Mouse (Mus musculus): Measurements from ENCODE around the gene Methig1.
"Not testable (repeated sequence)": the region's sequence is repeated elsewhere in the genome, so short reads cannot be mapped to it uniquely, and the experiment has no call there.

Methig1 gene

DNA sequence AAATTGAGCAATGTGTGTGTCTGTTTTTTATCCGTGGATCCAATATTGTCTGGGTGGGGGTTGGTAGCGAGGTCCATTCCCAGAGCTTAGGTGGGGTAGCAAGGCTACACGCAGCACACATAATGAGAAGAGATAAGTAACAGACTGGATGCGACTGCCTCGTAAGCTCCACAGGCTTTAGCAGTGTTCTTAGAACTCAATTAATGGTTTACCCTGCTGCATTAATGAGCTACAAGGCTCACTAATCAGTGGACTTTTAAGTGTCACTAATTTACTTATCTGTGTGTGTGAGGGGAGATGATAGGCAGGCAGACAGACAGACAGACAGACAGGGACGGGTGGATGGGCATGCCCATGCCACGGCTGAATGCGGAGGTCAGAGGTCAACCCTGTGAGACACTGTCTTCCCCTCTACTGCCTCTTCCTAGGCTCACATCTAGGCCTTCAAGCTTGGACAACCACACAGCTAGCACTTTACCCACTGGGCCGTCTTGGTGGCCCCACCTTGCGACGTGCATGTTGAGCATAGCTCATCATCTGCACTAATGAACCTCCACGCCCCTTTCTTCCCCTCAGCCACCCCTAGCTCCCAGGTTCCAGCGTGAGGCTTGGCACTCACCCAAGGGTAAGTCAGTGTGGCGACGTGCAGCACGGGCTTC is 47.8 kb downstream of the Methig1 start:
- no peak for DNase-seq

DNA sequence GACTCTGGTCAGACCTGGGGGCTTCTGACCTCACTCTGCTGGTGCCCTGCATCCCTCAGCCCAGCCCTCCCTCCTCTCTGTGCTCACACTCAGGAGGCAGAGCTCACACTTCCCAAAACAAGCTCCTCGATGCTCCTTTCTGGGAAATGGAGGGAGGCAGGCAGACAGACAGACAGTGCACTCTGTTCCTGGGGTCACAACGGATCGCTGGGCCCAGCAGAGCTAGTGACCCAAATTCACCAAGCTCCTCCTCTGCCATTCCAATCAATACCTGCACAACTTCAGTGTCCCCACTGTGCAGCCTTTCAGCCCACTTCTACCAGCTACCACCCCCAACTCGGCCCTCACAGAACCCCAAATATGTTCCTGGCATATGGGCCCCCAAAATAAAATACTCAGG is 48.9 kb downstream of the Methig1 start:
- DNase-seq = no peak

DNA sequence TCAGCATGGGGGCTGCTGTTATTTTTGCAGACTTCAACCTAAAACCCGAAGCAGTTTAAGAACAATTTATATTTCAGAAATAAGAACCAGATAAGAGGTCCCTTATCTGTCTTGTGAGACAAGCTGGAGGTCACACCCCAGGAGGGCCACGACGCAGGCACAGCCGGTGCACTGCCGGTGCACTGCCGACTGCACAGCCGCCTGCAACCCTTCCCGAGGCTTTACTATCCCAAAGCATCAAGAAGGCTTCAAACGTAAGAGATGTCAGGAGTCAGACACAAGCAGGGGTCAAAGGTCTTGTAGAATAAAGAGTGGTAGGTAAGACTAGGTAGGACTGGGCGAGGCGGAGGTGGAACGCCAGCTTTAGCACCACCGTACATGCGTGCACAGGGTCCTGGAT is 49.4 kb downstream of the Methig1 start:
- no peak for DNase-seq

DNA sequence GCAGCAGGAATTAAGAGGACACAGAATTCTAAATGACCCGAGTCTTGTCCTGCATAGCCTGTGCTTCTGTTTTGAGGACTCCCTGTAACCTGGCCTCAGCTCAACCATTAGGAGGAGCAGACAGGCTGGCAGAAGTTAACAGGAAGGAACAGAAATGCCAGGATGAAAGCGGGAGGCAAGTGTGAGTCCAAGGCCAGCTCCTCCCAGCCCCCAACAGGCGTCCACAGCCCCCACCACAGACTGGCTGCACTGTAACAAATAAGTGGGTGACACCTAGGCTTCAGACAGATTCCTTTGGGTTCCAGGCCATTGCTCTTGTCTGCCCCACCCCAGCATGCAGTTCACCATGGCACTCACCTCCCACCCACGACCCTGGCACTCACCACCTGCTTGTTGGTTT is 49.8 kb downstream of the Methig1 start:
- no peak for DNase-seq

DNA sequence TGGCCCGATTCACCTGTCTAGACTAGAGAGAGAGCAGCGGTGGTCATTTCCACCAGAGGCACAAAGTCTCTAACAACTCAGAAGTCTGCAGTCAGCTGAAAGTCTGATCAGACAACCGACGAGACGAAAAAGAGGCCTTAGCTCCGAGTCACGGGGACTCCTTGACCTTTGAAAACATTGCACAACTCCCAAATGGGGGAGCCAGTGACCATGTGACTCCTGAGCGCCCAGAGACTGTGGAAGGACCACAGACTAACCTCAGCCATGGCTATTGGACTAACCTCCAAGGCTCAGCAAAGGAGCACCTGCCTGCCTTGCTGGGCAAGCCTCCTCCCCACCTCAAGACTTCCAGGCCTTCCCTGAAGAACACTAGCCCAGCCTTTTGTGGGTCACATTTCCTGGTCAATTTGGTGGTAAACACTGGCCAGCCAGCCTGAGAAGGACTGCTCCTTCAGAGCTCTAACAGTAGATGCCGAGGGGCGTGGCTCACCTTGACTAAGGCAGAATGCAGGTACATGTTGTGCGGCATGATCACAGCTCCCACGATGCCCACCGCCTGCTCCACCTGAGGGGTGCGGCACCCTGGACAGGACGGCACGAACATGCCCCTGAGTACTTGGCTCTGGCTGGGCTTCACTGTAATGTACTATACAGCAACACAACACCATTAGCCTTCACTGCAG is 50.5 kb downstream of the Methig1 start:
- no peak for DNase-seq

DNA sequence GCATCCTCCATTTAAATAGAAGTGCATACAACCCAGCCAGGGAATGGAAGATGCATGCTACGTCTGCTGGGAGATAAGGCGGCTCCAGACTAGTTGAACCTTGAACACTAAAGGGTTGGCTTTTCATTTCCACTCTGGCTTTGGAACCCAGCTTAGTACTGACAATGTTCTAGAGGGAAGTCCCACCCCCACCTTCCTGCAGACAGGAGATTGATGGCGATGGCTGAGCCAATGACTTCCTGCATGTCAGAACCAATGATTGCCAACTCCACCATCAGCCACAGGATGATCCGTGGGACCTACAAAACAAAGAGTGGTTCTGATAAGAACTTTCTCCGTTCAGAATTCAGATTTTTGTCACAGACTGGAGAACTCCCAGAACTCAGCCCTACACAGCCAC is 53.1 kb downstream of the Methig1 start:
- no peak for DNase-seq

DNA sequence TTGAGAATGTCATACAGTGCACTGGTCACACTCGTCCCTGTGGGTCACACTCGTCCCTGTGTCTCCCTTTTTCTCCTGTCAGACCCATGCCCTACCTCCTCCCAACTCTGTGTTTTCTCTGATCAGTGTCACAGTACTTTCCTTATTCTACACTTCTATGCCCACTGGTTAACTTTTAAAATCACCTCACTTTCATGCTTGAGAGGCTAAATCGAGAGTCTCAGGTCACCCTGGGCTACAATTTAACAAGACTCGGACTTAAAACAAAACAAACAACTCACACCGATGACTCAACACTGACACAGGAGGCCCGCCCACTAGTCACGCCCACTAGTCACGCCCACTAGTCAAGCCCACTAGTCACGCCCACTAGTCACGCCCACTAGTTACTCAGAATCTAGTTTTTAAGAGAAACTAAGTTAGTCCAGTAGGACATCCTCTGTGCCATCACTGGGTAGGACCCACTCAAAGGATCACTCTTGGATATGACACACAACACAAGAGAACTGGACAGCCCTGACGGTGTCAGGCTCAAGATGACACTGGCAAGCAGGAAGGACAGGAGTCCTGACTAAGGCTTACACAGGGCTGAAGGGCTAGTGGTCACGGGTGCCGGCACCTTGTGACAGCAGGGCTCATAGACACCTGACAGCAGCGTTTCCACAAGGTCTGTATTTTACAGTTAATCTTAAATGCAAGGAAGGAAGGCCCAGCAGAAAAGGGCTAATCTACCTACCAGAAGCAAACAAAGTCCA is 58.1 kb downstream of the Methig1 start:
- no peak for DNase-seq

DNA sequence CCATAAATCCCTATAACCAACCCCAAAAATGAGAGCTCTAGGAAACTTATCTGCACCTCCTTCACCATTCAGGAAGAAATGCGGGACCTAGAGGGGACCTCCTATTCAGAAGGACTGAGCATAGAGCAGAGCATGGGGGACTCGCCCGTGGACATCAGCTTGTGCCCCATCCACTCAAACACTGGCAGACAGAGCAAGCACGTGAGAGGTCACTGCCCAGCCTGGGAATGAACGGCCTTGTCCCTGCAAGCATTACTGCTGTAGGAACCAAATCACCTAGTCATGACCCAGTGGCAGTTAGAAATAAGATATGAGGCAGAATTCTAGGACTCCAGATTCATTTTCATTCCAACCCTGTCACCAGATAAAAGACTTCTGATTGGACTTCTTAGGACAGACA is 58.8 kb downstream of the Methig1 start:
- no peak for DNase-seq

DNA sequence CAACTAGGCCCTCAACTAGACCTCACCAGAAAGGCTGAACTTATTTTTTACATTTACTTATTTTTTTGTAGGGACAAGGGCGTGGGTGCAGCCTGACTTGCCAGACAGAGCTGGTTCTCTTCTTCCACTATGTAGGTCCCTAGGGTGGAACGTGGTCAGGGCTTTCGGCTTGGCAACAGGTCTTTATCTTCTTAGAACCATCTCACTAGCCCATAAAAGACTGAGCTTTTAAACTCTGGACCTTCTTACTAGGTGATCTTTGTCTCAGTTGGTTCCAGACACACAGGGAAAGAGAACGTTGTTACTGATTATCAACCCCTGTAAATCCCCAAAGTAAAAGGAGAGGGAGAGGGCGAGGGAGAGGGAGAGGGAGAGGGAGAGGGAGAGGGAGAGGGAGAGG is 60.4 kb downstream of the Methig1 start:
- no peak for DNase-seq

DNA sequence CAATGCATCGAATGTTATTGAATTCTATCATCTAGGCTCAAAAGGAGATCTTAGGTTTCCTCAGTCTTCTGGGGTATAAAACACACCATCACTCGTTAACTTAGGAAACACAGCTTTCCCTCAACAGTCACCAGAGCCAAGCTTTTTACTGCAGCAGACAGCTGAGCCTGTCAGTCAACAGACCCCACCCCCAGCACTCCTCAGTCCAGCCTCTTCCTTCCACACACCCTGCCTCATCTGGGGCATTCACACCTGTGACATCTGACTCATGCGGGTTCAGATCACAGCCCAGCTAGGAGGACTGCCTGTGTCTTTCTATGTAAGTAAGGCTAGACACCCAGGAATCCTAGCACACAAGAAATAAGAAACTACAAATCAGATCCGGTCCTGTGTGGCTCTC is 61.1 kb downstream of the Methig1 start:
- DNase-seq = no peak

DNA sequence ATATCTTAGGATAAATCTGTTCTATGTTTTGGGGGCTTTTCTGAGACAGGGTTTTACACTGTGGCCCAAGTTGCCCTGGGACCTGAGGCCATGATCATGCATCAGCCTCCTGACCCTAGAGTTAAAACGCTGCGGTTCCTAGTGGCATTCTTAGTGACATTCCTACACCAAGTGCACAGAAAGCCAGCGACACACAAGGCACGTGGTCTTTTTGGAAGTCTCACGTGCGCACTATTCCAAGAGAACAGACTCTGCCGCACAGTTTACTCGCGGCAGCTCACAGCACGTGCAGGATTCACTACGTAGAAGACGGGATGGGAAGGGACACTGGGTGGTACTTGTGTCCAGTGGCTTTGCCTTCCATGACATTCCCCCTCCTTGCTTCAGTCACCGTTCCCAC is 62.0 kb downstream of the Methig1 start:
- no peak for DNase-seq

DNA sequence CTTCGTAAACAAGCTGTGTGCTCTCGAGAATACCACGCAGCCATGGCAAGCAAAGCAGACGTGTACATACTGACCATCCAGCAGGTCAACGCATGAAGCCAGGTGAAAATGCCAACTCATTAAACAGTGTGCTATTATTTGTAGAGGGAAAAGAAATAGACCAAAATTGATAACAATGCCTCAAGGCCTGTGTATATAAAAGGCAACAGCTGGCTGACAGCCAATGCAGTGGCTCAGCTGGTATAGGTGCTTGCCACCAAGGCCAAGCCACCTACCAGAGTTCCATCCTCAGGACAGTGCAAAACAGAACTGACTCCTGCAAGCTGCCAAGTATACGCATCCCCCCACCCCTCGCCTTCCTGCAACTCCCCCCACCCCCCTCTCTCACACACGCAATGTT is 62.7 kb downstream of the Methig1 start:
- DNase-seq = no peak

DNA sequence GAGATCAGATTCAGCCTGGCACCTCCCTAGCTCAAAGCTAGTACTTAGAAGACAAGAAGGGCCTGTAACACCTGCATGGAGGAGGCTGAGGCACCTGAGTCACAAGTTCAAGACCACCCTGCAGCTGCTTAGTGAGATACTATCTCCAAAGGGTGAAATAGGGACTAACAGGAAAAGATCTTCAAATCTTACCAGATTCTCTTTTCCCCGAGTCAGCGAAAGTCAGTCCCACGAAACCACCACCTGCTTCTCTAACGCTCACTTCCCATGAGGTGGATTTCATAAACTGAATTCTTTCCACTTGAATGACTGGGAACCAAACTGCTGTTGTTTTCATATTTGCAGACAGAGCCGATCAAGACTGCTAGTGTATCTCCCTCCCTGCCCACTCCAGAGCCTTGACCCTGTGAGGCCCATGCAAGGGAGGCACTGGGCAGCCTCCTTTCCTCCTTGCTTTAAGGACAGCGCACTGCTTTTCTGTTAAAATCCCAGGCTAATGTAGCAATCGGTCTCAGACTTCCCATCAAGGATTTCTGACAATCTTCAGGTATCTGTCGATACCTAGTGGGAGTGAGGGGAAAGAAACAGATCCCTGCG is 65.0 kb downstream of the Methig1 start:
- no peak for DNase-seq

DNA sequence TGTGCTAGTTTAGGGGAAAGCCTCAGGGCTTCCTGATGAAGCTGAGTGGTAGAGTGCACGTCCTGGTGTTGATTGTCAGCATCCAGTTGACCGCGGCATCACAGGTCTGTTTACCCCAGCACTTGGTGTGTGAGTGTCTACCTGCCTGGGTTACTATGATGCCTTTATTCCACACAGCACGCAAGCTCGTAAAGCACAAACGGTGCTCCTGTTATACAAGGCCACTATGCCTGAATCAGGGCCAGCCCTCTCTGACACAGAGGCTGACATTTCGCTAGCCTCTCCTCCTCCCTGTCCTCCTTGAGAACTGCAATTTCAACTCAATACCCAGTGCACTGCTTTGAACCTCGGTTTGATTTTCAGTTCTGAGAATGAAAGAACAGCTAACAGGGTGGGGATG is 66.4 kb downstream of the Methig1 start:
- no peak for DNase-seq

DNA sequence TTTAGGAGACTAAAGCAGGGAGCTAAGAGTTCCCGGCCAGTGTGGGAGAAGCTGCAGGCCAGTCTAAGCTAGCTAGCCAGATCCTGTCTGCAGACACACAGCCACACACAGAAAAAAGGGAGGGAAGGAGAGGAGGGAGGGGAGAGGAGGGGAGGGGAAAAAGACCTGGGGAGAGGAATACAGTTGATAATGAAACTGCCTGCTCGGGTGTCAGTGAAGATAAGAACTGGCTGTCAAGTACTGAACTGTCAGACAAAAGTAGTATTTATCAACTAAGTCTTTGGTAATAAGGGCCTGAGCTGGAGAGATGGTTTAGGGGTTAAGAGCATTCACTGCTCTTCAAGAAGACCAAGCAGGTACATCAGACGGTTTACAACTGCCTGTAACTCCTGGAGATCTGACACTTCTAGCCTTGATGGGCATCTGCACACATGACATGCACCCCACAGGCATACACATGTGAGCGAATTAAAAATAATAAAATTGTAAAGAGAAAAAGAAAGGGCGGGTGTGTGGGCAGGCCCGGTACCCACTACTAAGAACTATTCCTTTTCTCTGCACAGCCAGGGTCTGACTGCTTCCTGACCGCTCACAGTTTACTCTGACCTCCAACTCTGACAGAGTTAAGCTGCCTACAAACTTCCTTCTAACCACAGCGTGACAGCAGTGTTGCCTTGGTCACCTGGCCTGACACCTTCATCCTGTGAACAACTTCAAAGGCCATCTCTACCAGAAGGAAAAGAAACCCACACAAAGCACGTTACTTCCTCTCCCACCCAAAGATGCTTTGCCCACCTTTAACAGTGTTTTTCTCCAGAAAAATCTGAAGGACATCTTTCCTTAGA is 67.2 kb downstream of the Methig1 start:
- no peak for DNase-seq

DNA sequence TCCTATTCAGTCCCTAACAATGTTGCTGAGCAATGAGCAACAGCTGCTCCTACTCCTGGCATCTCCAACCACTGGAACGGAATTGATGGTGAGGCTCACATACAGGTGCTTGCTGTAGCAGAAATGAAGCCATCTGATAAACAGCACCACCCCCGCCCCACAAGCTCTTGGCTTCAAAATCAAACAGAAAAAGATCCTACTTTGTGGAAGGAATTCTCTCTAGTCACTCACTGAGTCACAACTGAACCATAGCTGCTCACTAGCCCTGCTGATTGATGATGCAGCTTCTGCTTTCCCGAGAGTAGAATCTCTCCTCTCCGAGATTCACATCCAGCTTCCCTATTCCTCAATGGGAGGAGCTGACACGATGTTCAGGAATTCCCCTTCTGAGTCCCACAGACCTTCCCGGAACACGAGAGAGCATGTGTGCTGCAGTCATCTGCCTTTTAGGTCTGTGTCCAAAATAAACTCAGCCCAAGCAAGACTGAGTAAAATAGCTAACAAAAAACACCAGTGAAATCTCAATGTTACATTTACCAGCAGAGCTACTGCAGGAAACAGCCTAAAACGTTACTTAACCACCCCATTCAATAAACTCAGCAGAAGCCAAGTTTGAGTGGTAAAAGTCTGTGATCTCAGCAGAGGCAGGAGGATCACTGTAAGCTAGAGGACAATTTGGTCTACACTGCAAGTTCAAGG is 68.3 kb downstream of the Methig1 start:
- no peak for DNase-seq

DNA sequence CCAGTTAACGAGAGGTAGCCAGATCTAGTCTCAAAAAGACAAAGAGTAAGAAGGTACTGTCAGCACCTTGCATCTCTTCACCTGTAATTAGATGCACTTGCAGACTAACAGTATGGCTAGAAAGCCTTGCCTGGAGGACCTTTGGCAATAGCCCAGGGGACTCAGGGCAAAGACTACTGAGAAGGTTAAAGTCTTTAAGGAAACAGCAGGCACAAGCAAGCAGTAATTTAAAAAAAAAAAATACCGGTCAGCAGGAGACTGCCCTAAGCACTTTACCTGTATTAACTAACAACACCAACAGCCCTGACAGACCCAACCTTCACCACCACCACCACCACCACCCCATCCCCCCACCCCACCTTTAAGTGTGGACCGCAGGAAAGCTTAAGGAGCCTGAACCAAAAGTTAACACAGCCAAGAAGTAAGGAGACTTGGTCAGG is 68.8 kb downstream of the Methig1 start, which contains the start of gene Gm5475:
Gene Gm5475, plus strand, starts transcription at position 390 of the 440 bp plus-strand sequence.
- DNase-seq = not testable (repeated sequence)

DNA sequence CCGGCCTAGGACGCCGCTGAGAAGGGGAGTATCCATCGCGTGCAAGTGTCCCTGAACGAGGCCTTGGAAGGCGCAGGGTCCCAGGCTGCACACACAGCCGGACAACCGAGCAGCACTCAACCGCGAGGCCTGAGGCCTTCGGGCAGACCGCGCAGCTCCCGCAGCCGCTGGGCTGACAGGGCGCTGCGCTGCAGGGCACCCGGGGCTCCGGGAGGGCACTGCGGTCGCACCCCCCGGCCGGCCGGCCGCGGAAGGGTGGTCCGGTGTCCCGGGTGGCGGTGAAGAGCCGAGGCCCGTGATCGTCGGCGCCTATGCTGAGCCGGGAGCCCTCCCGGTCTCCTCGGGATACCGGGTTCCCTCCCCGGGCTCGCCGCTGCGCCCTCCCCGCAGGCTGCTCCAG is 69.5 kb downstream of the Methig1 start:
- peak; percentile 36 for DNase-seq

DNA sequence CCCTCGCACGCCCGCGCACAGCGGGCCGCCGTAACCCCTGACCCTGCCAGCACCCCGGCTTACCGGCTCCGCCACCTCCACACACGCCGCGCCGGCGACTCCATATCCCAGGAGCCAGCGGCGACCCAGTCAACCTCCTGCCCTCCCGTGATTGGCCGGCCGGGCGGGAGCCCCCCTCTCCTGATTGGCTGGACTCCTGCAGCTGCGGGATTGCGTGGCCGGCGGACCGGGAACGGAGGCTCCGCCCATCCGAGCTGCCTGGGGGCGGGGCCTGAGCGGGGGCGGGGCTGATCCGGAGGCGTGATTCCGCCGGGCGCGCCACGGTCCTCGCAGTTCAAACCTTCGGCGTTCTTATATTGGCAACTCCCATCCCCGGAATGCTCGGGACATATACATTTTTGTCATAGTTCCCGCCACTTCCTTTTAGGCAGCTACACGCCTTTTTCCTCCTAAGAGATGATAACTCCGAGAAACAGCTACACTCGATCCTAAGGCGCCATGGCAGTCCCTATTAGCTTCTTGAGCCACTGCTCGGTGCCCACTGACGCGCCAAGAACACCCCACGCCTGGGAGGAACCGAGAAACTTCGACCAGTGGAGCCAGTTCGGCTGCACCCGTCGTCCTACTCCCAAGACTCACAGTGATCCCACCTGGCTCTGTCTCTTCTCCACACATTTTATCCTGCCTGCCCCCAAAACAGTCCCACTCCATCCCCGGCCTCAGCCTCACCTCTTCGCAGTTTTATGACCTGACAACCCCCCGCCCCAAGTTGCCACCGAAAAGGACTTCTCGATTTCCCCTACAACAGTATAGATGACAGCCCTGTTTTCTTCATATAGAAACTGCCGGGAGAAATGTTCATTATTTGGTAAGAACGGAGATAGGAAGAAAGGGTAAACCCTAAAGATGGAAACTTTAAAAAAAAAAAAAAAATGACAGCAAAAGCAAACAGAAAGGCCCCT is 70.2 kb downstream of the Methig1 start:
- peak; percentile 93 for DNase-seq

DNA sequence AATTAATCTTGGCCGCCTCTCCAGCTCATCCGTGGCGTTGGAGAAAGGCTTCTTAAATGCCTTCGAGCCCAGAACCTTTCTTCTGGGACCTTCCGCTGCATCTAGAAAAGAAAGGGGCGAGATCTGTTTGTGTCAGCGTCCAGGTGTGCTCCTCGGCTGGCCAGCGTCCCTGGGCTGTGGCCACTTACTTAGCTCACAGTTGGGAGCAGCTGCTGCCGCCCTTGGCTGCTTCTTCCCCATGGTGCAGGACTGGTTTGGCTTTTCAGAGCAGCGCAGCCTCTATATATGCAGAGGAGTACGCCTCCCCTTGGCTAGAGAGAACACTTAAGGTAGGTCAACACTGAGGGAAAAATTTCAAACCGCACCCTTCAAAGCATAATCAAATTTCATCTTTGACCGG is 71.0 kb downstream of the Methig1 start:
- no peak for DNase-seq

Measured in right cerebral cortex, postnatal 4 days (tissue).